Mouse (Mus musculus) frontal cortex, adult 2 months (tissue): Measurements from ENCODE around the gene Gtpbp4. TPM values are rescaled to one million over a fixed set of nuclear protein-coding genes. Genes with fewer than 3 reads are reported as not detected.

Source experiments
- polyA plus RNA-seq: library from polyadenylated mRNA; depleted of rRNA; stranded (reverse); fragments of >200 nt; gene quantifications from 2 replicates; pipeline ENCODE4 v1.2.3, GENCODE M21; 2012; rRNA removed

The Gtpbp4 gene
- polyA plus RNA-seq, 1 experiment, result 23.4 TPM

Other genes with a start within 250 kb of the Gtpbp4 start
- 40.2 and 41.2 TPM in 2 replicates for gene Wdr37, start 124.2 kb downstream of the Gtpbp4 start, polyA plus RNA-seq
- gene Idi1, start 110.6 kb downstream of the Gtpbp4 start, polyA plus RNA-seq, result 37.7 and 40.9 TPM in 2 replicates
- gene Gm9745, start 47.9 kb downstream of the Gtpbp4 start, polyA plus RNA-seq, result 0.12 TPM in 1 of 2 replicates, not detected in the other
- 0.04 TPM in 1 of 2 replicates, not detected in the other for gene Idi2, start 43.2 kb downstream of the Gtpbp4 start, polyA plus RNA-seq
- gene Larp4b, start 97.8 kb upstream of the Gtpbp4 start, polyA plus RNA-seq, result 31.7 and 34.2 TPM in 2 replicates